Mouse (Mus musculus) forebrain, embryonic 12.5 days (tissue): ENCODE data around the gene 1700067P10Rik. TPM values are rescaled to one million over a fixed set of nuclear protein-coding genes. Genes with fewer than 3 reads are reported as not detected.
A peak's percentile ranks its signal among the peaks of the same experiment; 100 is the strongest.

Experiments used
- ATAC-seq: fragments of 200-750 bp; cut with Nextera tagmentation; 2 replicates; pipeline ENCODE4 v1.8.0; 2017; ENCODE audit warnings: moderate TSS enrichment; ENCODE audit not compliant: low FRiP score
- H3K27ac ChIP-seq: fragments of 300-500 bp; sonication (generic); 2 replicates; pipeline ENCODE4 v1.5.1; 2016; ENCODE audit warnings: mild to moderate bottlenecking
- H3K27me3 ChIP-seq: fragments of 300-500 bp; sonication (generic); 2 replicates; pipeline ENCODE4 v1.6.1; 2016; ENCODE audit warnings: mild to moderate bottlenecking
- H3K36me3 ChIP-seq: fragments of 300-500 bp; sonication (generic); replicated peaks from 2 replicates; pipeline ENCODE4 v1.6.1; 2016; ENCODE audit warnings: mild to moderate bottlenecking
- H3K4me1 ChIP-seq: fragments of 300-500 bp; sonication (generic); 2 replicates; pipeline ENCODE4 v1.6.1; 2016
- H3K4me2 ChIP-seq: fragments of 300-500 bp; sonication (generic); 2 replicates; pipeline ENCODE4 v1.6.1; 2016; ENCODE audit warnings: mild to moderate bottlenecking, moderate library complexity
- H3K4me3 ChIP-seq: fragments of 300-500 bp; sonication (generic); replicated peaks from 2 replicates; pipeline ENCODE4 v1.5.1; 2016; ENCODE audit warnings: mild to moderate bottlenecking
- H3K9ac ChIP-seq: fragments of 300-500 bp; sonication (generic); 2 replicates; pipeline ENCODE4 v1.6.1; 2016; ENCODE audit warnings: mild to moderate bottlenecking
- H3K9me3 ChIP-seq: fragments of 300-500 bp; sonication (generic); 2 replicates; pipeline ENCODE4 v1.6.1; 2016
- WGBS: fragments of 180-500 bp; shearing (Covaris S2); methylation state at CpG from one replicate; pipeline ENCODE4 v1.1.7; 2016; 5-methylcytosine and 5-hydroxymethylcytosine counted together
- polyA plus RNA-seq: library from polyadenylated mRNA; unstranded; fragments of >200 nt; fragmentation: Nextera tagmentation; extraction: Ambion mirVana; gene quantifications from 2 replicates; pipeline ENCODE4 v1.2.1, GENCODE M21; 2016

Gene 1700067P10Rik
- polyA plus RNA-seq, 1 experiment from 2014 or later: not detected

DNA sequence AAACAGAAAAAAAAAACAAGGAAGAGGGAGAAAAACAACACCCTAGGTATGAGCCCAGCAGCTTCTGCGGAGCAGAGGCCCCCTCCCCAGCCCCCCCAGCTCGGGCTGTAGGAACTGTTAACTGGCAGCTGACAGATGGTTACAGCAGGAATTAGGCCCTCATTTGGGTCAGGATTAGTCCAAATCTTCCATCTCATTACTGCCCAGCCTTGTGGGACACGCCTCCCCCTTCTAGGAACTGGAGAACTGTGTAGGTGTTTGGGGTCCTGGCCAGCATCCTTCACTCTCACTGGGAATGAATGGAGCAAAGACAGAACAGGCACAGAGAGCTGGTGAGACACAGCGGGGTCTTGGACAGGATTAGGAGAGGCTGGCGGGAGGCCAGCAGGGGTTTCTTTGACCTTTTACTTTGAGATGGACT lies 24.0 kb upstream of the 1700067P10Rik start:
- H3K9me3 ChIP-seq: no peaks in the 10 kb centered on the region
- WGBS: 9% methylated on average over 5 of the region's 5 CpGs
- no peak overlapping the region for H3K4me3 ChIP-seq
- peaks cover 19% of the 10 kb centered on the region for H3K27me3 ChIP-seq
- H3K4me1 ChIP-seq: peaks cover 31% of the 10 kb centered on the region
- H3K36me3 ChIP-seq: no peaks in the 10 kb centered on the region
- H3K27ac ChIP-seq: peak overlapping the region; percentile 63
- H3K4me2 ChIP-seq: no peak overlapping the region
- H3K9ac ChIP-seq: no peak overlapping the region
- peak; percentile 73; the same call in 1 of the 2 replicates for ATAC-seq

- no peaks in the 10 kb centered on the region for H3K36me3 ChIP-seq
- H3K9ac ChIP-seq: no peak overlapping the region
Measured at GRCm38 (mm10) chr17:48067083-48067614, 22.0 kb upstream of the 1700067P10Rik start.

DNA sequence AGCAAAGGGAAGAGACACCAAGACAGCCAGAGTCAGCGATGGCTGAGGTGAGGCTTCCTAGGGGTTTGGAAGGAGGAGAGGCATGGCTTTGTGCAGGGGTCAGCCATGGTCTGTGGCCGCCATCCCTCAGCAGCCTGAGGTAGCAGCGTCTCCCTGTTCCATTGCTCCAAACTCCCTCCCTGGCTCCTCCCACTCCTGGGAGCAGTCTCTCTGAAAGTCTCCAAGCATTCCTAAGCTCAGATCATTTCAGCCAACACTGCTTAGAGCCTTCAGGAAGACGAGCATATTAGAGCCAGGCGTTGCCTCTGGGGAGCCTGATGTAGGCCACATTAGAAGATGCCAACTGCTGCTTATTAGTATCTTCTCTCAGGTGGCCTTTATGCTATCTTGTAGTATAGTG lies 21.4 kb upstream of the 1700067P10Rik start:
- Histone ChIP-seq H3K4me2 (no peak overlapping the region), H3K27me3 (peaks cover 14% of the 10 kb centered on the region), H3K36me3 (no peaks in the 10 kb centered on the region), H3K9me3 (no peaks in the 10 kb centered on the region), H3K4me3 (no peak overlapping the region), H3K9ac (no peak overlapping the region), H3K27ac (no peak overlapping the region), H3K4me1 (peaks cover 22% of the 10 kb centered on the region)
- 16% methylated on average over 5 of the region's 5 CpGs for WGBS
- ATAC-seq: no peak

More at GRCm38 (mm10) chr17:48067083-48067614, 22.0 kb upstream of the 1700067P10Rik start:
- ATAC-seq: no peak
- peaks cover 14% of the 10 kb centered on the region for H3K27me3 ChIP-seq
- H3K9me3 ChIP-seq: no peaks in the 10 kb centered on the region
- H3K4me3 ChIP-seq: no peak overlapping the region
- peaks cover 23% of the 10 kb centered on the region for H3K4me1 ChIP-seq
- no peak overlapping the region for H3K27ac ChIP-seq
- no peak overlapping the region for H3K4me2 ChIP-seq
- WGBS: 61% methylated on average over 10 of the region's 10 CpGs

DNA sequence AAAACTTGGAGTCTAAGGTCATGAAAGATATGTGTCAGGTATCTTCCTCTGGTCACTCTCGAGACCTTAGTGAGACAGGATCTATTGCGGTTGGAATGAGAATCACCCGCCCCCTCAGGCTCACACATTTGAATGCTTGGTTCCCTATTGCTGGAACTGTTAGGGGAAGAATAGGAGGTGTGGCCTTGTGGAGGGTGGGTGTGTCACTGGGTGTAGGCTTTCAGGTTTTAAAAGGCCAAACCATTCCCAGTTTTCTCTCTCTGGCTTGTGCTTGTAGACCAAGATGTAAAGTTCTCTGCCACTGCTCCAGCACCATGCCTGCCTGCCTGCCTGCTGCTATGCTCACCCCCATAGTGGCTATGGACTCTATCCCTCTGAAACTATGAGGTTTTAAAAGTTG lies 8.5 kb upstream of the 1700067P10Rik start:
- Histone ChIP-seq H3K27ac (no peak overlapping the region), H3K4me2 (no peak overlapping the region), H3K4me1 (no peaks in the 10 kb centered on the region), H3K4me3 (no peak overlapping the region), H3K36me3 (no peaks in the 10 kb centered on the region), H3K9me3 (no peaks in the 10 kb centered on the region), H3K27me3 (no peaks in the 10 kb centered on the region), H3K9ac (no peak overlapping the region)
- ATAC-seq: no peak
- WGBS: 59% methylated on average over 3 of the region's 3 CpGs

DNA sequence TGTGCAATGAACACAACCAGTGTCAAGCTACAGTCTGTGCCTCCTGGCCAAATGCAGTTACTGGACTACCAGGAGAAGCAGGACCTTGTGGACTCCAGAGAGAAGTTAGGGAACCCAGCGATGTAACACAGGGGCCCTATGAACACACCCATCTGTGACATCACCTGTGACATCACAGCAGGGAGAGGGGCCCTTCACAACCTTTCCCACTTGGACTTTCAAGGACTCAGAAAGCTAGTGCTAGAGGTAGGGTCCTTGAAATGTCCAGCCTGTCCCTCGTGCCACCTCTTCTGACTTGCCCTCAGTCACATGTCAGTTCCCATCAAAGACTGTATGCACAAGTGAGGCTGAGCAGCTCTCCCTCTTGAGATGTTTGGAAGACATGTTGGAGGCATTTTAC lies 327 bp downstream of the 1700067P10Rik start:
- no peak overlapping the region for H3K4me3 ChIP-seq
- no peaks in the 10 kb centered on the region for H3K36me3 ChIP-seq
- peaks cover 19% of the 10 kb centered on the region for H3K27me3 ChIP-seq
- H3K27ac ChIP-seq: no peak overlapping the region
- no peak for ATAC-seq
- 0 out of 2 replicates have a peak, but pooled peaks cover 4% of the 10 kb centered on the region for H3K9me3 ChIP-seq
- 74% methylated on average over 2 of the region's 2 CpGs for WGBS
- no peak overlapping the region for H3K9ac ChIP-seq
- H3K4me1 ChIP-seq: peaks cover 4% of the 10 kb centered on the region; the same call in 1 of the 2 replicates
- H3K4me2 ChIP-seq: no peak overlapping the region

DNA sequence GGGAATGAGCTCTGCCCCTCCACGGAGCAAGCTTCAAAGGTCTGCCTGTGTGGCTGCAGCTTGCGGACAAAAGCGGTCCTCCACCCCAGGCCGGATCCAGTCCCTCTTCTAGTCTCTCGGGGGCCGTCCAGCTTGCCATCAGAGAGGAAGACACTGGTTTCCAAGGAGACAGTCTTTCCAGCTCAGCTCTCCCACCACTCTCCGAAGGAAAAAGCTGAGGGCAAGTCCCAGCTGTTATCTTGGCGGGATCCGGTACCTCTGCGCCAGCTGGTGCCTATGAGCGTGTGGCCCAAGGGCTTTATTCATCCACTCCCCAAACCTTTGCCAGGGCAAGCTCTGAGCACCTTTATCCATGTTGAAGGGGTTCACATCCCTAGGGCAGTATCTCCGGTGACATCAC lies 1.2 kb downstream of the 1700067P10Rik start:
- Histone ChIP-seq H3K4me1 (peaks cover 8% of the 10 kb centered on the region; the same call in 1 of the 2 replicates), H3K36me3 (no peaks in the 10 kb centered on the region), H3K4me2 (no peak overlapping the region), H3K4me3 (no peak overlapping the region), H3K9me3 (0 out of 2 replicates have a peak, but pooled peaks cover 4% of the 10 kb centered on the region), H3K27ac (no peak overlapping the region), H3K27me3 (peaks cover 28% of the 10 kb centered on the region), H3K9ac (no peak overlapping the region)
- 0 out of 2 replicates have a peak, but pooled peaks have one; percentile 36 for ATAC-seq
- WGBS: 73% methylated on average over 12 of the region's 12 CpGs

DNA sequence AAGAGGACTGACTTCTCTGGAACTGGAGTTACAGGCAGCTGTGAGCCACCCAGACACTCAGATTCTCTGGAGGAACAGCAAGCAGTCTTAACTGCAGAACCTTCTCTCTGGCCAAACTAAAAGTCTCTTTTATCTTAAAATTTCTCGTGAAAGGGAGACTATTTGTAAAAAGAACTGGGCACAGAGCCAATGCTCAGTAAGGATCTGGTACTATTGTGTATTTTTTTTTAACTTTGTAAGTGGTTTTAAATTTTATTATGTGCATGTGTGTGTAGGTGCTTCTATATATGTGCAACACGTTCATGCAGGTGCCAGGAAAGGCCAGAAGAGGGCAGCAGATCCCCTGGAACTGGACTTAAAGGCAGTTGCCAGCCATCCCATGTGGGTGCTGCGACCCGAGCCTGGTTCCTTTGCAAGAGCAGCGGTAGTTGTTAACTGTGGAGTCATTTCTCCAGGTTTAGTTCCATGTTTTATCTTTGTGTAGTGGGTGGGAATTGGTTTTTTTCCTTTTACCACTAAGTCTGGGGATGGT lies 4.2 kb downstream of the 1700067P10Rik start:
- Histone ChIP-seq H3K27me3 (peaks cover 58% of the 10 kb centered on the region), H3K36me3 (no peaks in the 10 kb centered on the region), H3K27ac (no peak overlapping the region), H3K9ac (no peak overlapping the region), H3K4me3 (no peak overlapping the region), H3K4me1 (peaks cover 38% of the 10 kb centered on the region), H3K4me2 (no peak overlapping the region), H3K9me3 (0 out of 2 replicates have a peak, but pooled peaks cover 4% of the 10 kb centered on the region)
- WGBS: 79% methylated on average over 5 of the region's 5 CpGs
- ATAC-seq: no peak

GRCm38 (mm10) chr17:48094820-48095680 lies 5.9 kb downstream of the 1700067P10Rik start:
- peak overlapping the region; percentile 34; the same call in 1 of the 2 replicates for H3K4me2 ChIP-seq
- WGBS: 7% methylated on average over 20 of the region's 20 CpGs
- no peak overlapping the region for H3K9ac ChIP-seq
- H3K27me3 ChIP-seq: peaks cover 75% of the 10 kb centered on the region
- H3K9me3 ChIP-seq: 0 out of 2 replicates have a peak, but pooled peaks cover 4% of the 10 kb centered on the region
- no peak for ATAC-seq
- H3K27ac ChIP-seq: 0 out of 2 replicates have a peak overlapping the region, but pooled peaks have one; percentile 13
- H3K36me3 ChIP-seq: no peaks in the 10 kb centered on the region
- no peak overlapping the region for H3K4me3 ChIP-seq
- H3K4me1 ChIP-seq: peaks cover 50% of the 10 kb centered on the region

DNA sequence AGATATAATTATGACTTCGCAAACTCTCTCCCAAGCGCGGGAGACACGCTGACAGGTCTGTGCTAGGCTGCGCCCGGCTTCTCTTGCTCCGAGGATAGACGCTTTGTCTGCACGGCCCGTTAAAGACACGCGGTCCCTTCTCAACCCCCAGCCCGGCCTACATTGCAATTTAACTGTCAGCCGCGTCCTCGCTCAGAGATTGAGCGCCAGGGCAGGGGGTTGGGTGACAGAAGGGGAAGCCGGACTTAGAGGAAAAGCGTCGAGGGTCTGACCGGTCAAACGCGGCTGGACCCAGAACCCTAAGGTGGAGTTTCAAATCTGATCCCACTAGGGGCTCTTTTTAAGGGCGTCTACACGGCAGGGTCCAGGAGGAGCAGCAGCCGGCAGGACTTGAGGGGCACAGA lies 6.6 kb downstream of the 1700067P10Rik start:
- Histone ChIP-seq H3K36me3 (no peaks in the 10 kb centered on the region), H3K4me1 (peaks cover 46% of the 10 kb centered on the region), H3K4me2 (peak overlapping the region; percentile 34; the same call in 1 of the 2 replicates), H3K27me3 (peaks cover 82% of the 10 kb centered on the region), H3K27ac (no peak overlapping the region), H3K9ac (no peak overlapping the region), H3K4me3 (peak overlapping the region; percentile 13), H3K9me3 (0 out of 2 replicates have a peak, but pooled peaks cover 4% of the 10 kb centered on the region)
- ATAC-seq: no peak
- WGBS: under 1% methylated on average over 26 of the region's 26 CpGs

- Histone ChIP-seq H3K4me3 (0 out of 2 replicates have a peak overlapping the region, but pooled peaks have one; percentile 13), H3K36me3 (no peaks in the 10 kb centered on the region), H3K9ac (no peak overlapping the region), H3K4me1 (peaks cover 46% of the 10 kb centered on the region), H3K27ac (no peak overlapping the region), H3K9me3 (0 out of 2 replicates have a peak, but pooled peaks cover 4% of the 10 kb centered on the region), H3K27me3 (peaks cover 82% of the 10 kb centered on the region), H3K4me2 (no peak overlapping the region)
- ATAC-seq: no peak
- WGBS: 3% methylated on average over 17 of the region's 17 CpGs
Measured at GRCm38 (mm10) chr17:48096321-48096720, 7.2 kb downstream of the 1700067P10Rik start.

DNA sequence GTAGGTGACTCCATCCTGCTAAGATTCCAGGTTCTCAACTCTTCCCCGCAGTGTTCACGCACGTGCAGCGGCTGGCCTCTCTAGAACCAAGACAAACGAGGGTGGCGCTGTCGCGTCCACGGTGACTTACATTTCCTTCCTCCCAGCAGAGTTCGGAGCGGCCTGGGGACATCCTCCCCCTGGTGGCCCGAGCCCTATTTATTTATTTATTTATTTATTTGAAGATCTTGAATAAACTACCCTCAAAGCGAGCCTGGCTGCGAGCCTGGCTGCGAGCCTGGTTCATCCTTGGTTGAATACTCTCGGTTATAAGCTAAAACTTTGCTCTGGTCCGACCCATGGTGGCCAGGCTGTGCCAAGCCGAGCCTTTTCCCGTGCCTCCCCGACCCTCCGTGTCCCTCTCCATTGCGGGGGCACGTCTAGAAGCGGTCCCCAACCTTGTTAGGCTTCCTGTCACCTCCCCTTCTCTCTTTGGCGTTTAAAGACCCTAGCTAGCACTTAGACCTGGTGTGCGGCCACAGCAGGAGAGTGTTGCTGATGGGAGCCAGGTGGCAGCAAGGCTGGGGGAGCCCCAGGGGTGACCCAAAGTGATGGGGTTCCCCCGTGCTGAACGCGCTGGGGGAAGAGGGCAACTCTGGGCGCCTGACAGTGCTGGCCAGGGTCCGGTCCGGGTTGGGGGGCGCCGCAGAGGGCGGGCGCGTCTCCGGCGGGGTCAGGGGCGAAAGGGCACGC lies 8.1 kb downstream of the 1700067P10Rik start:
- ATAC-seq: no peak
- Histone ChIP-seq H3K9me3 (0 out of 2 replicates have a peak, but pooled peaks cover 4% of the 10 kb centered on the region), H3K4me2 (peak overlapping the region; percentile 58), H3K4me3 (peak overlapping the region; percentile 31), H3K36me3 (no peaks in the 10 kb centered on the region), H3K27ac (no peak overlapping the region), H3K4me1 (peaks cover 46% of the 10 kb centered on the region), H3K9ac (no peak overlapping the region), H3K27me3 (peaks cover 81% of the 10 kb centered on the region)
- under 1% methylated on average over 39 of the region's 41 CpGs for WGBS
